Mouse (Mus musculus) MEL (cell line): ENCODE results near the gene BC003965. TPM values are rescaled to one million over a fixed set of nuclear protein-coding genes. Genes with fewer than 3 reads are reported as not detected.
A peak's percentile ranks its signal among the peaks of the same experiment; 100 is the strongest.

Experiments
- DNase-seq: peaks from one replicate; pipeline ENCODE4 v3.0.0; 2011; ENCODE audit warnings: low read depth, low spot score
- H3K27ac ChIP-seq: 2 replicates; pipeline ENCODE4 v1.5.1; 2012; ENCODE audit warnings: low read depth, mild to moderate bottlenecking, control low read depth, low read length, moderate library complexity; ENCODE audit not compliant: control insufficient read depth
- H3K27me3 ChIP-seq, 2 experiments: fragments of 150-350 bp in 1 of 2; sonication (generic) in 1 of 2; 2 replicates each; pipeline ENCODE4 v1.6.1; 2012; ENCODE audit warnings: low read length in 2 of 2, mild to moderate bottlenecking in 2 of 2, improper control_type of control experiment in 1 of 2, moderate library complexity in 1 of 2; ENCODE audit not compliant: insufficient read depth in 2 of 2, control insufficient read depth in 1 of 2
- H3K36me3 ChIP-seq, 2 experiments: 2 replicates each; pipeline ENCODE4 v1.6.1; 2012 to 2014; ENCODE audit warnings: low read length in 2 of 2, improper control_type of control experiment in 1 of 2, inconsistent platforms in 1 of 2, mild to moderate bottlenecking in 1 of 2; ENCODE audit not compliant: insufficient read depth in 2 of 2, control insufficient read depth in 1 of 2
- H3K4me1 ChIP-seq, 2 experiments: fragments of 150-350 bp in 1 of 2; sonication (generic) in 1 of 2; 2 replicates each; pipeline ENCODE4 v1.6.1; 2012; ENCODE audit warnings: low read length in 2 of 2, improper control_type of control experiment in 1 of 2, mild to moderate bottlenecking in 1 of 2; ENCODE audit not compliant: insufficient read depth in 2 of 2, control insufficient read depth in 1 of 2
- H3K4me3 ChIP-seq, 2 experiments: fragments of 150-350 bp in 1 of 2; sonication (generic) in 1 of 2; 2 replicates each; pipeline ENCODE4 v1.5.1; 2012; ENCODE audit warnings: low read depth in 2 of 2, low read length in 2 of 2, mild to moderate bottlenecking in 2 of 2, moderate library complexity in 2 of 2, control low read depth in 1 of 2, improper control_type of control experiment in 1 of 2; ENCODE audit not compliant: control insufficient read depth in 1 of 2, insufficient read depth in 1 of 2
- H3K79me2 ChIP-seq: 2 replicates; pipeline ENCODE4 v1.6.1; 2012; ENCODE audit warnings: mild to moderate bottlenecking, low read length, moderate library complexity; ENCODE audit not compliant: control insufficient read depth, poor library complexity, insufficient read depth
- H3K9ac ChIP-seq: 2 replicates; pipeline ENCODE4 v1.6.1; 2012; ENCODE audit warnings: low read depth, mild to moderate bottlenecking, control low read depth, low read length, moderate library complexity; ENCODE audit not compliant: control insufficient read depth, poor library complexity, severe bottlenecking
- H3K9me3 ChIP-seq: fragments of 150-350 bp; sonication (generic); replicated peaks from 2 replicates; pipeline ENCODE4 v1.6.1; 2012; ENCODE audit warnings: mild to moderate bottlenecking, low read length, improper control_type of control experiment, moderate library complexity; ENCODE audit not compliant: insufficient read depth
- CHD2 ChIP-seq: IDR thresholded peaks from 2 replicates; pipeline ENCODE4 v1.6.1; 2011; ENCODE audit warnings: low read length, improper control_type of control experiment
- E2F4 ChIP-seq: IDR thresholded peaks from 2 replicates; pipeline ENCODE4 v1.6.1; 2011; ENCODE audit warnings: low read depth, low read length, improper control_type of control experiment, borderline replicate concordance
- ELF1 ChIP-seq: IDR thresholded peaks from 2 replicates; pipeline ENCODE4 v1.6.1; 2014; ENCODE audit warnings: low read depth, mild to moderate bottlenecking, inconsistent platforms, low read length, improper control_type of control experiment, moderate library complexity
- ETS1 ChIP-seq: IDR thresholded peaks from 2 replicates; pipeline ENCODE4 v1.6.1; 2012; ENCODE audit warnings: low read depth, mild to moderate bottlenecking, inconsistent platforms, low read length, improper control_type of control experiment, moderate library complexity
- HCFC1 ChIP-seq: IDR thresholded peaks from 2 replicates; pipeline ENCODE4 v1.6.1; 2012; ENCODE audit warnings: low read depth, mild to moderate bottlenecking, inconsistent platforms, low read length, improper control_type of control experiment, moderate library complexity
- MAFK ChIP-seq: IDR thresholded peaks from 2 replicates; pipeline ENCODE4 v1.6.1; 2011; ENCODE audit warnings: low read depth, mild to moderate bottlenecking, low read length, improper control_type of control experiment, borderline replicate concordance
- MAX ChIP-seq: IDR thresholded peaks from 2 replicates; pipeline ENCODE4 v1.6.1; 2011; ENCODE audit warnings: low read length, improper control_type of control experiment
- MEF2A ChIP-seq: IDR thresholded peaks from 2 replicates; pipeline ENCODE4 v1.6.1; 2014; ENCODE audit warnings: low read depth, mild to moderate bottlenecking, inconsistent platforms, low read length, improper control_type of control experiment; ENCODE audit not compliant: poor library complexity, insufficient replicate concordance, severe bottlenecking; ENCODE audit errors: extremely low read depth
- MXI1 ChIP-seq: IDR thresholded peaks from 2 replicates; pipeline ENCODE4 v1.6.1; 2011; ENCODE audit warnings: mild to moderate bottlenecking, low read depth, low read length, improper control_type of control experiment
- NELFE ChIP-seq: IDR thresholded peaks from 2 replicates; pipeline ENCODE4 v1.6.1; 2011; ENCODE audit warnings: low read depth, low read length, improper control_type of control experiment
- POLR2A ChIP-seq, 2 experiments: IDR thresholded peaks; 2 replicates each; pipeline ENCODE4 v1.6.1; 2011 to 2012; ENCODE audit warnings: low read length in 2 of 2, mild to moderate bottlenecking in 2 of 2, control low read depth in 1 of 2, improper control_type of control experiment in 1 of 2, low read depth in 1 of 2, moderate library complexity in 1 of 2; ENCODE audit not compliant: control insufficient read depth in 1 of 2, insufficient read depth in 1 of 2, poor library complexity in 1 of 2
- POLR2AphosphoS5 ChIP-seq: IDR thresholded peaks from 2 replicates; pipeline ENCODE4 v1.6.1; 2012; ENCODE audit warnings: low read depth, borderline replicate concordance, mild to moderate bottlenecking, inconsistent platforms, low read length, moderate library complexity, mixed read lengths
- RCOR1 ChIP-seq: IDR thresholded peaks from 2 replicates; pipeline ENCODE4 v1.6.1; 2012; ENCODE audit warnings: low read depth, mild to moderate bottlenecking, inconsistent platforms, low read length, improper control_type of control experiment
- SMC3 ChIP-seq: IDR thresholded peaks from 2 replicates; pipeline ENCODE4 v1.6.1; 2011; ENCODE audit warnings: low read depth, low read length, improper control_type of control experiment
- TBP ChIP-seq: IDR thresholded peaks from 2 replicates; pipeline ENCODE4 v1.8.0; 2011; ENCODE audit warnings: low read depth, low read length, improper control_type of control experiment
- TCF12 ChIP-seq: IDR thresholded peaks from 2 replicates; pipeline ENCODE4 v1.6.1; 2014; ENCODE audit warnings: low read depth, mild to moderate bottlenecking, inconsistent platforms, low read length, improper control_type of control experiment, moderate library complexity
- ZKSCAN1 ChIP-seq: IDR thresholded peaks from 2 replicates; pipeline ENCODE4 v1.6.1; 2012; ENCODE audit warnings: low read depth, mild to moderate bottlenecking, inconsistent platforms, low read length, improper control_type of control experiment, moderate library complexity
- ZNF384 ChIP-seq: IDR thresholded peaks from 2 replicates; pipeline ENCODE4 v1.6.1; 2012; ENCODE audit warnings: low read depth, mild to moderate bottlenecking, inconsistent platforms, low read length, improper control_type of control experiment
- polyA plus RNA-seq, 2 experiments: library from polyadenylated mRNA; stranded (reverse) in 1 of 2; unstranded in 1 of 2; fragments of >175 nt in 1 of 2; fragments of >200 nt in 1 of 2; gene quantifications; 2 replicates each; pipeline versions ENCODE4 v1.2.1 to v1.2.4; 2012; ENCODE audit warnings: low replicate concordance in 2 of 2, low read depth in 1 of 2; ENCODE audit not compliant: insufficient read length in 2 of 2, insufficient read depth in 1 of 2, missing spikeins in 1 of 2
- total RNA-seq: library from RNA; depleted of rRNA; stranded (reverse); fragments of 300-350 nt; gene quantifications from 2 replicates; pipeline ENCODE4 v1.2.3, GENCODE M21; 2012

BC003965 gene
- total and polyA plus RNA-seq, 3 experiments = 22.0 to 29.2 TPM; not detected in 1

DNA sequence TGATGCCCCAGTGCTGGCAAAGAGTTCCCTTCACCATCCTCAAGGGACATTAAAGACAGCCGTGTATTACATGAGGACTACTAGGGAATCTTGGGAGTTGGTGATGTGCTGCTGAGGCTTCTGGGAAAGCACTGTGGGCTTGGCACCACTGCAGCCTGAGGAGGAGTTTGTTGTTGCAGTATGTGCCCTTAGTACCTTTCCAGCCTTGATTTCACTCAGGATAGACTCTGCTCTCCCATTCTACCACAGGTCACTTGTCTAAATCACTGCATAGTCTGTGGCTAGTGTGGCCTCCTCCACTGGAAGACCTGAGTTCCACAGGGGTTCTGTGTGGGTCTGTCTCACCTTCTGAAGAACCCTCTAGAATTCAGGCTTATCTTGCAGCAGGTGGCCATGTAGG is 36.4 kb downstream of the BC003965 start:
- Histone ChIP-seq H3K79me2 (peaks cover 24% of the 10 kb centered on the region), H3K36me3 (peaks cover 1 to 21% of the 10 kb centered on the region in 2 experiments; a peak in 2 of 4 replicates), H3K4me3 (no peak overlapping the region), H3K9ac (no peak overlapping the region), H3K4me1 (peaks cover 7 to 34% of the 10 kb centered on the region in 2 experiments), H3K27ac (no peak overlapping the region), H3K27me3 (no peaks in the 10 kb centered on the region), H3K9me3 (no peaks in the 10 kb centered on the region)
- TF ChIP-seq MEF2A (no peak), E2F4 (no peak), MAX (no peak), ELF1 (no peak), RCOR1 (no peak), SMC3 (no peak), TBP (no peak), CHD2 (no peak), MAFK (no peak), POLR2AphosphoS5 (no peak), ZKSCAN1 (no peak)
- no peak for DNase-seq

DNA sequence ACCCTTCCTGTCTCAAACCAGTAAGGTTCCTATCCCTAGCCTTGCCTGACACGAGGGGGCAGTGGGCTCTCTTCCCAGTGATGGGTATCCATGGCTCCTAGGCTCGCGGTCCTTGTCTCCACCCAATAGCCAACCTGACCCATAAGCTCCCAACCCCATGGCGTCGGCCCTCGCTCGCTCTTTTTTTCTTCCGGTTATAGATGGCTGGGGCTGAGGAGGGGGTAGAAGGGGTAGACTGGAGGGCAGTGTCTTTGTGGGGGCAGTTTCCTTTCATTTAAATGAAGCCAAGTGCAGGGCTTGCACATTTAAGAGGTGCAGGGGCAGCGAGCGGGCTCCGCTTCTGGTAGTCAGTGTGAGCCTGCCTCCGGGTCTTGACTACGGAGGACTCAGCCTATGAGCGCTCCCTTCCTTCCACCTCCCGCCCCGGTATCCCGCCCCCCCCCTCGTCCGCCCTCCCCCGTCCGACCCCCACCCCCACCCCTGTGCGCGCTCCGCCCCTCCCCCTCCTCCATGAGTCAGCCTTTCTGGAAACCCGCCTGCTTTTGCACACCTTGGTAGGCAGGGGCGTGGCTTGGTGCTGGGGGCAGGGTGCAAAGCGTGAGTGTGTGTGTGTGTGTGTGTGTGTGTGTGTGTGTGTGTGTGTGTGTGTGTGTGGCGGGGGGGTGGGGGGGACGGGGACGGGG is 37.6 kb downstream of the BC003965 start:
- peaks cover 33% of the 10 kb centered on the region for H3K79me2 ChIP-seq
- TF ChIP-seq ZNF384 (no peak), POLR2A (IDR thresholded peaks at IDR 0.05; ENCODE audit: control insufficient read depth in 1 of 2, insufficient read depth in 1 of 2, low read depth in 1 of 2, low read length in 2 of 2, poor library complexity in 1 of 2) (peak; percentile 58 to 75; a peak in 3 of 4 replicates), MXI1 (peak; percentile 50; the same call in 1 of the 2 replicates), TBP (peak; percentile 23; the same call in 1 of the 2 replicates), MAX (0 out of 2 replicates have a peak, but pooled peaks have one; percentile 31), HCFC1 (0 out of 2 replicates have a peak, but pooled peaks have one; percentile 50), TCF12 (no peak), ETS1 (peak; percentile 21; the same call in 1 of the 2 replicates), NELFE (peak; percentile 19; the same call in 1 of the 2 replicates)
- H3K9ac ChIP-seq = peak overlapping the region; percentile 63
- H3K4me1 ChIP-seq = peaks cover 7 to 42% of the 10 kb centered on the region in 2 experiments
- H3K4me3 ChIP-seq = peak overlapping the region; percentile 36 to 78
- H3K9me3 ChIP-seq = no peaks in the 10 kb centered on the region
- H3K36me3 ChIP-seq = peaks cover 1 to 27% of the 10 kb centered on the region in 2 experiments; a peak in 3 of 4 replicates
- DNase-seq = peak; percentile 82
- no peaks in the 10 kb centered on the region for H3K27me3 ChIP-seq
- peak overlapping the region; percentile 75 for H3K27ac ChIP-seq
